Mouse (Mus musculus): ENCODE data around the gene Otp. TPM values are rescaled to one million over a fixed set of nuclear protein-coding genes. Genes with fewer than 3 reads are reported as not detected.

Otp gene
- total RNA-seq, 4 experiments from 2014 or later = not detected

Other genes with a start within 250 kb of the Otp start
- 100 to 1,000 TPM; 137 to 161 (median 147) TPM for gene Tbca, start 86.7 kb upstream of the Otp start, total RNA-seq (2022)
- 10 to 100 TPM; 22.0 to 23.2 (median 22.8) TPM for gene Wdr41, start 100.7 kb downstream of the Otp start, total RNA-seq (2022)